Mouse (Mus musculus): ENCODE measurements around the gene Gm13178. TPM values are rescaled to one million over a fixed set of nuclear protein-coding genes. Genes with fewer than 3 reads are reported as not detected.

The Gm13178 gene
- not detected in 2 replicates for polyA plus RNA-seq (2015; fragmentation: Nextera tagmentation; extraction: Ambion mirVana)

DNA sequence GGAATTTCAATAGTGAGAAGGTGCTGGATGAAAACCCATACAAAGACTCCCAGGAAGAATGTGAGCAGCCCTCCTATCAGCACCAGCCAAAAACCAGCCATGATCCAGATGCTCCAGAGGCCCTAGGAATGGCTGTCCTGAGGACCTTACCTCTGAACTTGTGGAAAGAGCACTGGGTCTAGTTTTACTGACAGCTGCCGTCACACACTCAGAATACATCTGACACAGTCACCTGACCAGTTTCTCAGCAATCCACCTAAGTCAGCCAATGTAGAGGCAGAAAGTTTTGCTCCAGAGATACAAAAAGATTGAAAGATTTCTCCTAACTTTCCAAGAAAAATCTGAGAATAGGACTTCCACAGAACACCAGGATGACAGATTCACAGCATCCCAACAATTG, at the start of gene Gm13178:
Gm13178 (minus strand) TSS at position 101 of the 400 bp plus-strand sequence.
- Histone ChIP-seq H3K9me3 (peaks cover 15% of the 10 kb centered on the region; the same call in 1 of the 2 replicates), H3K27me3 (no peaks in the 10 kb centered on the region), H3K4me2 (replicated peaks) (no peak within 1 kb of the TSS), H3K36me3 (no peaks in the 10 kb centered on the region), H3K4me1 (no peaks in the 10 kb centered on the region), H3K9ac (replicated peaks) (no peak within 1 kb of the TSS), H3K4me3 (no peak within 1 kb of the TSS), H3K27ac (replicated peaks) (no peak within 1 kb of the TSS)
- 100% methylated on average over 1 of the region's 1 CpGs for WGBS
- ATAC-seq (replicated peaks), result no peak

DNA sequence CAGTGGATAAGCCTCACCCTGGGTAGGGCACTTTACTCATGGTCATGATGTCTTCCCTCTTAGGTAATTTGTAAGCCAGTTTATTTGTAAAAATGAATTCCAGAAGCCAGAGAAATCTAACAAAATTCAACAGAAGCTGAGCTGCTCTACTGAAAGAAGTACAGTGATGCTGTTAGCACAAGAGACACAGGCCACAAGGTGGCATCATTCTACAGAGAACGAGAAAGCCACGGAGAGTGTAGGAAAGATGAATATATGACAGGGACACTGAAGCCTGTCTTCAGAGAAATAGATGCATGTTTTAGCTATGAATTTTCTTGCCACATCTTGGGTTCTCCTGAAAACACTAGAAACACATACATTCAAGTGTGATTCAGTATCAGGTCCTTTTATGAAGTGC, 44.5 kb upstream of the Gm13178 start:
- 55% methylated on average over 2 of the region's 2 CpGs for WGBS
- Histone ChIP-seq H3K4me1 (no peaks in the 10 kb centered on the region), H3K36me3 (no peaks in the 10 kb centered on the region), H3K4me3 (no peak overlapping the region), H3K9me3 (no peaks in the 10 kb centered on the region), H3K4me2 (replicated peaks) (no peak overlapping the region), H3K9ac (replicated peaks) (no peak overlapping the region), H3K27me3 (no peaks in the 10 kb centered on the region), H3K27ac (replicated peaks) (no peak overlapping the region)
- no peak for ATAC-seq (replicated peaks)

DNA sequence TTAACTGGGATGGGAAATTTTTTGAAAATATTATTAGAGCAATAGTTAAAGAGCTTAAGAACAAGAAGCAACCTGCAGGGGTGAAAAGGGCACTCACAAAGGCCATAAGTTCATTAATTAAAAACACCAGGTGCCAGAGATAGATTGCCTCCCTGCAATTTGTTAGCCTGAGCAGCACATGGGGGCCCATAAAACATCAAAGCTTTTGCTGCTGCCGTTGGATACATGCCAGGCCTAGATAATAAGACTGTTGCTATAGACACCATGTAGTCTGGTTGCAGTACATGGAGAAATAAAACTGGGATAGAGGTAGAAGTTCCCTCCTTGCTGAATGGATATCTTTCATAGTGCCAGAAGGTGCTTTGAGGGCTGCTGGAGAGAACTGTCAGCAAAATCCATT, 27.9 kb upstream of the Gm13178 start:
- no peak overlapping the region for H3K27ac ChIP-seq (replicated peaks)
- ATAC-seq (replicated peaks), result no peak
- H3K4me1 ChIP-seq, result no peaks in the 10 kb centered on the region
- H3K4me2 ChIP-seq (replicated peaks), result no peak overlapping the region
- H3K4me3 ChIP-seq, result no peak overlapping the region
- no peaks in the 10 kb centered on the region for H3K36me3 ChIP-seq
- 59% methylated on average over 1 of the region's 1 CpGs for WGBS
- no peak overlapping the region for H3K9ac ChIP-seq (replicated peaks)
- peaks cover 3% of the 10 kb centered on the region; the same call in 1 of the 2 replicates for H3K9me3 ChIP-seq
- no peaks in the 10 kb centered on the region for H3K27me3 ChIP-seq

DNA sequence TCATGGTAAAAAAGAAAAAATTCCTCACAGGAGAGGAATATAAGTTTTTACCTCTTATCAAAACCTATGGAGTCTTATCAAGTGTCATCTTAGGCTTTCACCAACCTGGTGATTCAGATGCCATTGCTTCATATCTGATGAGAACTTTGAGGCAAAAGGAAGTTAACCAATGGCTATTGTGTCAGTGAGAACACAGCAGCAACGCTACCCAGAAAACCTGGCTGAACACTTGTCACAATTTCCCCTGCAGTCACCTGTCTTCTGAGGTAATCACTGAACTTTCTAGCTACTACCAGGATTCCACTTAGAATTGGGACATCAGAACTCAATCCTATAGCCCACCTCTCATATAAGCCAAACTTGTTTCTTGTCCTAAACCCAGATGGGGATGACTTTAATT, 1.5 kb downstream of the Gm13178 start:
- no peak for ATAC-seq (replicated peaks)
- Histone ChIP-seq H3K36me3 (no peaks in the 10 kb centered on the region), H3K4me2 (replicated peaks) (no peak overlapping the region), H3K4me1 (no peaks in the 10 kb centered on the region), H3K27ac (replicated peaks) (no peak overlapping the region), H3K9me3 (peaks cover 15% of the 10 kb centered on the region; the same call in 1 of the 2 replicates), H3K4me3 (no peak overlapping the region), H3K27me3 (no peaks in the 10 kb centered on the region), H3K9ac (replicated peaks) (no peak overlapping the region)
- WGBS, result 89% methylated on average over 1 of the region's 1 CpGs

DNA sequence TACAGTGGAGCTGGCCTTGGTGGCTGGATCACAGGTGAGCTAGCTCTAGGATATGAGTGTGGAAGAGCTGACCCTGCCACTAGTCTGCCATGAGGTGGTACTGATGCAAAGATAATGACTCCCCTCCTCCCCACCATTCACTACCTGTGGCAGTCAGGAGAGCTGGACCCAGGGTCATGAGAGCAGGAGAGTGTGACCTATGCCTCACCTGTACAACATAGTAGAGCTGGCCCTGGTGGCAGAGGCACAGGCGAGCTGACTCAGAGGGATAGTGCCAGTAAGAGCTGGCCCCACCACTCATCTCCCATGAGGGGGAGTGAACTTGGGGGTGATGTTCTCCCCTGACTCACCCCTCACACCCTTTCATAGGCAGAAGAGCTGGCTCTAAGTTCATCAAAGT, 2.9 kb downstream of the Gm13178 start:
- ATAC-seq (replicated peaks), result no peak
- no peak overlapping the region for H3K9ac ChIP-seq (replicated peaks)
- H3K4me1 ChIP-seq, result no peaks in the 10 kb centered on the region
- H3K27ac ChIP-seq (replicated peaks), result no peak overlapping the region
- H3K36me3 ChIP-seq, result no peaks in the 10 kb centered on the region
- peaks cover 15% of the 10 kb centered on the region; the same call in 1 of the 2 replicates for H3K9me3 ChIP-seq
- WGBS, result 77% methylated on average over 1 of the region's 1 CpGs
- H3K27me3 ChIP-seq, result no peaks in the 10 kb centered on the region
- H3K4me3 ChIP-seq, result no peak overlapping the region
- H3K4me2 ChIP-seq (replicated peaks), result no peak overlapping the region

DNA sequence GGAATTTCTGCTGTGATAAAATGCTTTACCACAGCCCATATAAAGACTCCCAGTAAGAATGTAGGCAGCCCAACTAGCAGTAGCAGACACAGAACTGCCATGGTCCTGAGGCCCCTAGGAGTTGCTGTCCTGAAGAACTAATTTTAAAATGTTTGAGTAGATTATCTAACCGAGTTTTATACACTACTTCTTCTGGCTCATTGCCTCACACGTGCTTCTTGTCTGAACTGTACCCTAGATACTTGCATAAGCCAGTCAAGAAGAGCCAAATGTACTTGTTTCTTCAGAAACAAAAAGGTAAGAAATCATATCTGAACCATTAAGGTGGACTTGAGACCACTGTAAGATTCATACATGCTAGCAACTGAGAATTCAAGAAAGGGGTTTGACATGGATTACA, 34.9 kb downstream of the Gm13178 start, which contains the start of gene Gm436:
Gm436 (minus strand) TSS at position 101 of the 400 bp plus-strand sequence.
- H3K4me2 ChIP-seq (replicated peaks), result no peak within 1 kb of the TSS
- 55% methylated on average over 2 of the region's 2 CpGs for WGBS
- ATAC-seq (replicated peaks), result no peak

More for the DNA sequence above, 34.9 kb downstream of the Gm13178 start, which contains the start of gene Gm436:
- Histone ChIP-seq H3K9me3 (peaks cover 21% of the 10 kb centered on the region), H3K27ac (replicated peaks) (no peak within 1 kb of the TSS), H3K4me3 (no peak within 1 kb of the TSS), H3K27me3 (no peaks in the 10 kb centered on the region), H3K9ac (replicated peaks) (no peak within 1 kb of the TSS), H3K4me1 (no peaks in the 10 kb centered on the region), H3K36me3 (no peaks in the 10 kb centered on the region)

Other genes starting within 250 kb of the Gm13178 start
- gene 9430007A20Rik, start 201.6 kb downstream of the Gm13178 start, polyA plus RNA-seq (2015; fragmentation: Nextera tagmentation; extraction: Ambion mirVana), result not detected in 2 replicates
- not detected in 2 replicates for gene Gm13124, start 156.3 kb downstream of the Gm13178 start, polyA plus RNA-seq (2015; fragmentation: Nextera tagmentation; extraction: Ambion mirVana)
- not detected in 2 replicates for gene Aadacl4, start 107.7 kb downstream of the Gm13178 start, polyA plus RNA-seq (2015; fragmentation: Nextera tagmentation; extraction: Ambion mirVana)
- not detected in 2 replicates for gene Gm436, start 35.0 kb downstream of the Gm13178 start, polyA plus RNA-seq (2015; fragmentation: Nextera tagmentation; extraction: Ambion mirVana)
- gene Gm438, start 65.2 kb upstream of the Gm13178 start, polyA plus RNA-seq (2015; fragmentation: Nextera tagmentation; extraction: Ambion mirVana), result not detected in 2 replicates
- gene Dhrs3, start 171.4 kb upstream of the Gm13178 start, polyA plus RNA-seq (2015; fragmentation: Nextera tagmentation; extraction: Ambion mirVana), result 18.3 and 19.6 TPM in 2 replicates